Mouse (Mus musculus): ENCODE measurements around the gene Zbtb16. TPM values are rescaled to one million over a fixed set of nuclear protein-coding genes. Genes with fewer than 3 reads are reported as not detected.

Gene Zbtb16
- polyA plus RNA-seq (2021; fragmentation: Nextera tagmentation), result 4.9 and 5.4 TPM in 2 replicates
- long read RNA-seq, experiment 1, full-length matches to known transcripts, result 9 of 20 reads
- long read RNA-seq, experiment 1, partial matches to known transcripts, result 4 of 20 reads
- long read RNA-seq, experiment 1, other reads (novel, unspliced or antisense), result 7 of 20 reads
- long read RNA-seq, experiment 2, transcript Zbtb16-202 (7 exons, 2,505 nt), result major isoform, 5 of 17 reads
- long read RNA-seq, experiment 2, partial matches to known transcripts, result 8 of 17 reads
- long read RNA-seq, experiment 2, other reads (novel, unspliced or antisense), result 4 of 17 reads

DNA sequence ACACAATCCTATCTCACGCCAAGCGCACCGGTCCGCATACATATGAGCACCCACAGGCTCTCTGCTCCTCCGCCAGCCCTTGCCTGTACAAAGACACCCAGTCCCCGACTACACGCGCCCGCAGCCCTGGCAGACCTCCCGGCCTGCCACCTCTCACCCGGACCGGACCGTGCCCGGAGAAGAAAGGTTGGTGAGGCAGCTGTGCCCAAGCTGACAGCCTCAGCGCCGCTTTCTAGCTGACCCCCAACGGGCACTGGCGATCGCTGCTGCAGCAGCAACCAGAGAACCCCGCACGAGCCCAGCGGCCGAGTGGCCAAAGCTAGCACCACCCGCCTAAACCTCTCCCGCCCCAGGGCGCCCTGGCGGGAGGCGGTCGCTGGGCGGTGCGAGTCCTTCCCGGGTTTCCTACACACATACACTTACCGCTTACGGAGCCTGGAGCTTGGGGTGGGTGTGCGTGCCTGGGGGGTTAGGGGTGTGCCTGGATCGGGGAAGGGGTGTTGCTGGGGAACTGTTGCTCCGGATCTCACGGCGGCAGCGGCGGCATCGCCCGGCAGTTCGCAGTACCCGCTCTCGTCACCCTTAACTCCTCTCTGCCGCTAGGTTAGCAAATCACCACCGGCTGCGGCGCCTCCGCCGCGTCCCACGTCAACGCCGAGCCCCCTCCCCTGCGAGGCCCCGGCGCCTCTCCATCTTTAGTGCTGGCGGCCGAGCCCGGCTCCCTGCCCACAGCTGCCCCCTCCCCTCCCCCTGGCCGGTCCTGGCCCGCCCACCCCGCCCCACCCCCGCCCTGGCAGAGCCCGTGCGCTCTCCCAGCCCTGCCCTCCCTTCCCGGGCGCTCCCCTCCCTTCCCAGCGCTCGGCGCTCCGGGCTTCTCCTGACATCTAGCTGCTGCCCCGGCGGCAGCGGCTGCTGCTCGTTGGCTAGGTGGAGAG, at the start of gene Zbtb16:
Gene Zbtb16, minus strand, starts transcription at position 592 of the 935 bp plus-strand sequence.

DNA sequence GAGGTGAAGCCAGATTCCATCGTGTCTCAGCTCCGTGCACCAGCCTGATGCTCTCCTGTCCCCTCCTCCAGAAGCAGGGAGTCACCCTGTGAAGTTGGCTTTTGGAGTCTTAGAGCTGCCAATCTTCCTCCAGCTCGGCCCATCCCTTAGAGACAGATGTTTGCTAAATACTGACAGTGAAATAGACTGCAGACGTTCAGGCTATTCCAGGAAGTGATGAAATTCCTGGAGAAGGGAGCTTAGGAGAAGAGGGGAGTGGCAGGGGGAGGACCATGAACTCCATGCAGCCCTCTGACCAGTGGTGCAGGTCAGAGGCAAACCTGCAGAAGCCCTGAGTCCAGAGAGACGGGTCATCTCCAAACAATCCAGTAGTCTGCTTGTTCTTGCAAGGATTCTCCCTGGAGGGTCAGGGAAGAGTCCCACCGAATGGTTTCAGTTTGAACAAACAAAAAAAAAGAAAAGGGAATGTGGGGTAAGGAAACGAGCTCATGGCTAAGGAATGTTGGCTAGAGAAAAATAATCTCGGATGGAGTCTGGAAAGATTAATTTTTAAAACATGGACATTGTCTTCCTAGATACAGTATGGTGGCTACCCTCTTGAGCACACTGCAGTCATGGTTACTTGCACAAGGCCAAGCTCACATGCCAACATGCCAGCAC, 231.0 kb downstream of the Zbtb16 start, which contains the start of gene Nnmt:
Gene Nnmt, minus strand, starts transcription at position 215 of the 660 bp plus-strand sequence.

Other genes with a start within 250 kb of the Zbtb16 start
- gene Nnmt, start 231.1 kb downstream of the Zbtb16 start, polyA plus RNA-seq (2021; fragmentation: Nextera tagmentation), result 1.3 and 2.5 TPM in 2 replicates
- 6.3 and 9.8 TPM in 2 replicates for gene Htr3a, start 74.9 kb upstream of the Zbtb16 start, polyA plus RNA-seq (2021; fragmentation: Nextera tagmentation)
- gene Htr3b, start 128.8 kb upstream of the Zbtb16 start, polyA plus RNA-seq (2021; fragmentation: Nextera tagmentation), result not detected in 2 replicates
- 8.4 and 9.4 TPM in 2 replicates for gene Usp28, start 149.2 kb upstream of the Zbtb16 start, polyA plus RNA-seq (2021; fragmentation: Nextera tagmentation)
- 5.4 and 7.0 TPM in 2 replicates for gene Zw10, start 219.4 kb upstream of the Zbtb16 start, polyA plus RNA-seq (2021; fragmentation: Nextera tagmentation)
- gene Tmprss5, start 245.0 kb upstream of the Zbtb16 start, polyA plus RNA-seq (2021; fragmentation: Nextera tagmentation), result 1.2 and 1.6 TPM in 2 replicates